Mouse (Mus musculus): Measurements from ENCODE around the gene Sbsn. TPM values are rescaled to one million over a fixed set of nuclear protein-coding genes. Genes with fewer than 3 reads are reported as not detected.
"Not testable (repeated sequence)": the region's sequence is repeated elsewhere in the genome, so short reads cannot be mapped to it uniquely, and the experiment has no call there.

Gene Sbsn
- polyA plus RNA-seq, 1 experiment from 2014 or later = 2.5 TPM

DNA sequence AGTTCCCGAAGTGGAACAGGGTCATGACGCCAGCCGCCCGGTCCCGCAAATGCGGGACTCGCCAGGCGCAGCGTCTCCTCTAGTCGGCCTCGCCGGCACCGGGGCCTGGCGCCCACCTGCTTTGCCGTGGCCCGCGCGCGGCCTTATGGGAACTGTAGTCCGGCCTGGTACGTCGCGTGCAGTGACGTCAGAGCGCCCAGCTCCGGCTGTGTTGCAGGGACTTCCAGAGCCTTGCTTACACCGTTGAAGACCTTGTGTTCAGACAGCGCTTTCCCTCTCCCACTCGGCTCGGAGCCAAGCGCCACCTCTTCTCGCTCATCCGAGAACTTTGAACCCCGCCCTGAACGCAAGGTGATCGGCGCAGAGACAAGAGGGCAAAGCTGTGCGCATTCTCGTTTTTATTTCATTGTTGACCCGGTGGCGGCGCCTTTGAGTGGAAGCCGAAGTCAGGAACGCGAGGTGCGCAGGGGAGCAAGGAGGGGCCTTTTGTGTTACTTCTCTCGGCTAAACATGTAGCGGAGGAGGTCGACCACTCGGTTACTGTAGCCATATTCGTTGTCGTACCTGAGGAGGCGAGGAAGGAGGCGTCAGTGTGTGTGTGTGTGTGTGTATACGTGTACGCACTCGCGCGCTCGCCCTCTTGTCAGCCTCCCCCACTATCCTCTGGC lies 21.7 kb upstream of the Sbsn start, which contains the start of gene Tmem147:
Tmem147 (minus strand) TSS at position 145 of the 668 bp plus-strand sequence.
- under 1% methylated on average over 60 of the region's 60 CpGs for WGBS
- Histone ChIP-seq H3K27ac (peak within 1 kb of the TSS; percentile 94), H3K27me3 (no peaks in the 10 kb centered on the region), H3K9ac (peak within 1 kb of the TSS; percentile 83), H3K4me2 (replicated peaks) (peak within 1 kb of the TSS; percentile 71), H3K4me3 (peak within 1 kb of the TSS; percentile 63), H3K36me3 (peaks cover 45% of the 10 kb centered on the region), H3K4me1 (peaks cover 28% of the 10 kb centered on the region), H3K9me3 (replicated peaks) (no peaks in the 10 kb centered on the region)
- peak; percentile 97 for ATAC-seq (ENCODE audit: low FRiP score)

- Histone ChIP-seq H3K27ac (peak overlapping the region; percentile 94), H3K36me3 (peaks cover 49% of the 10 kb centered on the region), H3K4me2 (replicated peaks) (peak overlapping the region; percentile 71), H3K4me1 (peaks cover 28% of the 10 kb centered on the region), H3K9ac (peak overlapping the region; percentile 83), H3K4me3 (peak overlapping the region; percentile 63)
- not testable (repeated sequence) for ATAC-seq (ENCODE audit: low FRiP score); H3K9me3 ChIP-seq (replicated peaks); H3K27me3 ChIP-seq
- 13% methylated on average over 17 of the region's 22 CpGs for WGBS
Observed at GRCm38 (mm10) chr7:30730064-30730722, 21.1 kb upstream of the Sbsn start.

GRCm38 (mm10) chr7:30736211-30736610 lies 15.1 kb upstream of the Sbsn start:
- WGBS = 86% methylated on average over 3 of the region's 3 CpGs
- H3K4me1 ChIP-seq = peaks cover 7% of the 10 kb centered on the region
- ATAC-seq (ENCODE audit: low FRiP score) = no peak
- H3K4me3 ChIP-seq = no peak overlapping the region
- H3K36me3 ChIP-seq = peaks cover 70% of the 10 kb centered on the region
- H3K27ac ChIP-seq = no peak overlapping the region
- no peaks in the 10 kb centered on the region for H3K9me3 ChIP-seq (replicated peaks)
- no peaks in the 10 kb centered on the region for H3K27me3 ChIP-seq
- no peak overlapping the region for H3K9ac ChIP-seq
- no peak overlapping the region for H3K4me2 ChIP-seq (replicated peaks)

DNA sequence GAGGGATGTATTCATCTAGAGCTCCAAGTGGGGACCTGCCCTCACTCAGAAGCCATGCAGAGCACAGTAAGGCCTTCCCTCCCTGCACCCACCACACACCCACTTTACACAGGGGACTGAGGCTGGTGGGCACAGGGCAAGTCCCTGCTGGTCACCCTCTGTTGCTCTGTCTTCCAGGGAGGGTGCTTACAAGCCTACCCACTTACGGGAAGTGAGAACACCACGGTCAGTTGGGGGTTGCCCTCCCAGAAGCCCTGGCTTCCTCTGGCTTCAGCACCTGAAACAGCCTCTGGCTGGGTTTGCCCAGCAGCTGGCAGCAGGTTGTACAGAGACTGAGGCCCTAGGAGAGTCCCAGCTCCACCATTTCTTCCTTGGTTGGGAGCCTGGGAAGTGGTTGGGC lies 8.7 kb upstream of the Sbsn start:
- H3K27me3 ChIP-seq; H3K4me1 ChIP-seq; H3K4me2 ChIP-seq (replicated peaks); H3K9me3 ChIP-seq (replicated peaks); ATAC-seq (ENCODE audit: low FRiP score); H3K4me3 ChIP-seq; H3K27ac ChIP-seq; H3K9ac ChIP-seq: not testable (repeated sequence)
- H3K36me3 ChIP-seq = peaks cover 25% of the 10 kb centered on the region
- 92% methylated on average over 2 of the region's 2 CpGs for WGBS

GRCm38 (mm10) chr7:30743617-30744016 lies 7.7 kb upstream of the Sbsn start, which contains the start of gene Gapdhs:
Gene Gapdhs, minus strand, starts transcription at chr7:30743681.
- not testable (repeated sequence) for H3K9me3 ChIP-seq (replicated peaks); H3K4me2 ChIP-seq (replicated peaks); H3K4me1 ChIP-seq; H3K27me3 ChIP-seq; H3K27ac ChIP-seq; ATAC-seq (ENCODE audit: low FRiP score); H3K9ac ChIP-seq; H3K4me3 ChIP-seq
- WGBS = 60% methylated on average over 1 of the region's 4 CpGs
- peaks cover 18% of the 10 kb centered on the region for H3K36me3 ChIP-seq

- no peak overlapping the region for H3K4me2 ChIP-seq (replicated peaks)
- ATAC-seq (ENCODE audit: low FRiP score) = no peak
- 52% methylated on average over 4 of the region's 4 CpGs for WGBS
- H3K36me3 ChIP-seq = peaks cover 18% of the 10 kb centered on the region
- H3K27me3 ChIP-seq = no peaks in the 10 kb centered on the region
- no peak overlapping the region for H3K27ac ChIP-seq
- H3K9ac ChIP-seq = no peak overlapping the region
- H3K4me1 ChIP-seq = no peaks in the 10 kb centered on the region
- no peak overlapping the region for H3K4me3 ChIP-seq
- no peaks in the 10 kb centered on the region for H3K9me3 ChIP-seq (replicated peaks)
Observed at GRCm38 (mm10) chr7:30744022-30744598, 7.2 kb upstream of the Sbsn start.

GRCm38 (mm10) chr7:30747525-30748204 lies 3.6 kb upstream of the Sbsn start:
- Histone ChIP-seq H3K9ac (no peak overlapping the region), H3K36me3 (peaks cover 6% of the 10 kb centered on the region; the same call in 1 of the 2 replicates), H3K9me3 (replicated peaks) (no peaks in the 10 kb centered on the region), H3K4me3 (no peak overlapping the region), H3K27ac (no peak overlapping the region), H3K27me3 (no peaks in the 10 kb centered on the region), H3K4me1 (no peaks in the 10 kb centered on the region), H3K4me2 (replicated peaks) (no peak overlapping the region)
- WGBS = 87% methylated on average over 7 of the region's 7 CpGs
- ATAC-seq (ENCODE audit: low FRiP score) = no peak

DNA sequence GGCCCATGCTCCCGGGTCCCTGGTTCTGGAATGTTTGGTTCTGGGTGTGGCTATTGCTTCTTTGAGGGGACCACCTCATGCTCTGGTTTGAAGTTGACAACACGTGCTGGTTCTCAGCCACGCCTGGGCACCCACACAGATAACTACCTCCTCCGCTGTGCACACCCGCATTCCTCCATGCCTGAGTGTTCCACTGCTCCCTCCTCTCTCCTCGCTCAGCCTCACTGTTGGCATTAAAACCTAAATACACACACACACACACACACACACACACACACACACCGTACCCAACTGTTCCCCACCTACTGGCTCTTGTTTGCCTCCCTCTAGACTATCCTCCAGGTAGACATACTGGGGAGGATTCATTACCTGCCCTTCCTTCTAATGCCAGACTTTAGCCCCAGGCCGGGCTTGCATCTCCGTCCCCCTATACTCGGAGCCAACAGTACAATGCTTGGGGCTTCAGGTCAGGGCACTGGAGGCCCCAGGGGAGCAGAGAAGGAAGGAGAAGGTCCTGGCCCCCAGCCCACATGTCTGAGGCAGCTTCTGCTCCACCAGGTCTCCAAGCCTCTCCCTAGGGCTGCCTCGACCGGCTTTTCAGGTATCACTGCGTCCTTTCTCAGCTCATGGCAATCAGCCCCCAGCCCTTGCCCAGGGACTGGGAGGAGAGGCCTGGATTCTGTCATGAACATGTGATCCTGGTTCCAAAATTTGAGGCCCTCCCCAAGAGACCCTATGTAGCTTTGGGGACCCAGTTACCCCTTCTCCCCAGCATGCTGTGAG lies 1.3 kb upstream of the Sbsn start:
- no peak overlapping the region for H3K4me2 ChIP-seq (replicated peaks)
- no peak overlapping the region for H3K9ac ChIP-seq
- H3K27me3 ChIP-seq = no peaks in the 10 kb centered on the region
- 85% methylated on average over 13 of the region's 13 CpGs for WGBS
- peaks cover 19% of the 10 kb centered on the region for H3K36me3 ChIP-seq
- ATAC-seq (ENCODE audit: low FRiP score) = no peak
- H3K4me1 ChIP-seq = no peaks in the 10 kb centered on the region
- no peak overlapping the region for H3K4me3 ChIP-seq
- H3K27ac ChIP-seq = no peak overlapping the region
- H3K9me3 ChIP-seq (replicated peaks) = peaks cover 6% of the 10 kb centered on the region

DNA sequence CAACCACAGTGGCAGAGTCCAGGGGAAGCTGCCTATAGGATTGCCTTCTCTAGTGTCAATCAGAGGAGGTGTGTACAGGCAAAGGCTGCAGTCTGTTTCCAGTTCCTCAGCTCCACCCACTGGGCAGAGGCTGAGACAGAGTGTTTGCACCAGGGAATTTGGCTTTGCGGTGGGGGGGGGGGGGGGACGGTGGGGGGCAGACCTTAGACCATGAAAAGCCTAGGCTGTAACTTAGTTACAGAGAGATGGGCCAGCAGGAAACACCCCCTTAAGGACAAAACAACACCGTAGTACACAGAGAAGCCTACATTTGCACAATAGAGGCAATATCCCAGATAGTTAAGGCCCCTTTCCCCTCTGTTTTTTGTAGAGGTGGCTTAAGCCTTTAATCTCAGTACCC lies 5.7 kb downstream of the Sbsn start:
- 71% methylated on average over 3 of the region's 3 CpGs for WGBS
- no peak overlapping the region for H3K27ac ChIP-seq

GRCm38 (mm10) chr7:30758853-30759252 lies 7.6 kb downstream of the Sbsn start:
- ATAC-seq (ENCODE audit: low FRiP score) = no peak; the same call in 1 of the 2 replicates
- WGBS = 42% methylated on average over 4 of the region's 4 CpGs

More for the DNA sequence above, 5.7 kb downstream of the Sbsn start:
- Histone ChIP-seq H3K27me3 (no peaks in the 10 kb centered on the region), H3K4me2 (replicated peaks) (no peak overlapping the region), H3K9me3 (replicated peaks) (peaks cover 6% of the 10 kb centered on the region), H3K9ac (no peak overlapping the region), H3K4me1 (no peaks in the 10 kb centered on the region), H3K36me3 (peaks cover 31% of the 10 kb centered on the region), H3K4me3 (no peak overlapping the region)
- ATAC-seq (ENCODE audit: low FRiP score) = no peak

DNA sequence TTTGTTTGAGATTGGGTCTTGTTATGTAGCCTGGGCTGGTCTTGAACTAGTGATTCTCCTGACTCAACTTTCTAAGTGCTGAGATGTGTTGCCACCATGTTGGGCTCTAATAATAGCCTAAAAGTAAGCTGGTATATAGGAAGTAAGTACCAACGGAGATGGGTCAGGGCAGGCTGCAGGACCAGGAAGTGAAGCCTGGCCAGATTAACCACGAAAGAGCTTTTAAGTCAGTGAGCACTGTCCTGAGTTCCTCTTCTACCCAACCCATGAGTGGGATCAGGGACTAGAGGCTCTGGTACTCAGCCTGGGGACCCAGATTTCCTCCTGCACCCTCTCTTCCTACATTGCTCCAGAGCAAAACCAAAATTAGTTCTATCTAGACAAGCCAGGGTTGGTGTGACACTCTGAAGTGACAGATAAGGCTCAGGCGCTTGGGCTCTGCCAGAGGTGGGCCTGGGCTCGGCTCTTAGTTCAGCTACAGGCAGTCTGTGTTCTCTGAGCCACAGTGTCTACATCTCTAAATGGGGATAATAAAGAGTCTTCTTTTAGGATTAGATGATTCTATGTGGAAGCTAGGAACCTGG lies 10.6 kb downstream of the Sbsn start:
- Histone ChIP-seq H3K27me3 (0 out of 2 replicates have a peak, but pooled peaks cover 7% of the 10 kb centered on the region), H3K9me3 (replicated peaks) (no peaks in the 10 kb centered on the region), H3K36me3 (no peaks in the 10 kb centered on the region; the same call in 1 of the 2 replicates), H3K4me2 (replicated peaks) (no peak overlapping the region), H3K27ac (no peak overlapping the region), H3K9ac (no peak overlapping the region), H3K4me1 (no peaks in the 10 kb centered on the region), H3K4me3 (no peak overlapping the region)
- 81% methylated on average over 4 of the region's 4 CpGs for WGBS
- ATAC-seq (ENCODE audit: low FRiP score) = no peak

More at GRCm38 (mm10) chr7:30758853-30759252, 7.6 kb downstream of the Sbsn start:
- peaks cover 6% of the 10 kb centered on the region for H3K9me3 ChIP-seq (replicated peaks)
- no peaks in the 10 kb centered on the region for H3K4me1 ChIP-seq
- no peak overlapping the region for H3K9ac ChIP-seq
- H3K4me2 ChIP-seq (replicated peaks) = no peak overlapping the region
- no peaks in the 10 kb centered on the region for H3K27me3 ChIP-seq
- no peak overlapping the region for H3K27ac ChIP-seq
- no peak overlapping the region for H3K4me3 ChIP-seq
- peaks cover 30% of the 10 kb centered on the region for H3K36me3 ChIP-seq
